Mouse (Mus musculus) yolk sac, embryonic 10.5 days (tissue): ENCODE results near the gene Cacna1d.

Experiments used
- DNase-seq: peaks from one replicate; pipeline ENCODE4 v3.0.0-alpha.2; 2017; ENCODE audit warnings: low spot score

Cacna1d gene

DNA sequence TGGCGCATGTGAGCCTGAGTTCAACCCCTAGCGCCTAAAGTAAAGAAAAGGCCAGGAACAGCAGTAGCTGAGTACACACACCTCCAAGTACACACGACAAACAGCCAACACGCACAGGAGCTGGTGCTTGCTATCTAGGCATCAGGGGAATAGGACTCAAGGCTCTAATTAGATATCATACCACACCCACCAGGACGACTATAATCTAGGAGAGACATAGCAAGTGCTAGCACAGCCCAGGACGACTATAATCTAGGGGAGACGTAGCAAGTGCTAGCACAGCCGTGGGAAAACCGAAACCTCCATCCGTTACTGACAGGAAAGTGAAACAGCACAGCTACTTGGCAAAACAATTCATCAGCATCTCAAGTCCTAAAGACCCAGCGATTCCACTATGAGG lies 162.1 kb downstream of the Cacna1d start:
- no peak for DNase-seq

DNA sequence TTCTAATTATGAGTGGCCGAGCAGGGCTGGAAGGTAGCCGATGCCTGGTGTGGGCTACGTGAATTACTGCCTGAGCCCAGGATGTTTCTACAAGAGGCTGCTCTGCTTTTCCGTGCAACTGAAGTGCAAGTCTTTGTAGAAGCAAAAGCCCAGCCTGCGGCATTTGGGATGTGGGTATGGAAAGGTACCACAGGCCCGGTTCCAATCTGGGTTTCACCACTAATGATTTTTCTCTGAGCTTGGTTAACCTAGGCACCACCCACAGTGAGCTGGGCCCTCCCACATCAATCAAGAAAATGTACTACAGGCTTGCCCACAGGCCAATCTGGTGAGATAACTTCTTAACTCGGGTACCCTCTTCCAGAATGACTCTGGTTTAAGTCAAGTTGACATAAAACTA lies 163.8 kb downstream of the Cacna1d start:
- DNase-seq = no peak

DNA sequence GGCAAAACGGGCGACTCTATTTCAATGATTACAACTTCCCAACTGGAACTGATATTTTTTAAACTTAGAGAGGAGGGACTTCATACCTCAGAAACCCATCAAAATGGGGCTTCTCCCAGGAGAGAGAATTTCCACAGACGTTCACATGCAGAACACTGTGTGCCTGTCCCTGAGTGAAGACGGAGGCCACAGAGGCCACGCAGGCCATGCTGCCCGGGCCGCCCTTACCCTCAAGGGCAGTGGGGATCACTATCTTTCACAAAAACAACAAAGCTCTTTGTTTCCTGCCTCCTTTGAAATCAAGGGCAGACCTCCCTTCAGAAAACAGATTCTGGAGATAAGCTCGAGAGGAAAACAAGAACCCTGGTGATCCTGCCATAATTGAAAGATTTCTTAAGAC lies 164.2 kb downstream of the Cacna1d start:
- no peak for DNase-seq

DNA sequence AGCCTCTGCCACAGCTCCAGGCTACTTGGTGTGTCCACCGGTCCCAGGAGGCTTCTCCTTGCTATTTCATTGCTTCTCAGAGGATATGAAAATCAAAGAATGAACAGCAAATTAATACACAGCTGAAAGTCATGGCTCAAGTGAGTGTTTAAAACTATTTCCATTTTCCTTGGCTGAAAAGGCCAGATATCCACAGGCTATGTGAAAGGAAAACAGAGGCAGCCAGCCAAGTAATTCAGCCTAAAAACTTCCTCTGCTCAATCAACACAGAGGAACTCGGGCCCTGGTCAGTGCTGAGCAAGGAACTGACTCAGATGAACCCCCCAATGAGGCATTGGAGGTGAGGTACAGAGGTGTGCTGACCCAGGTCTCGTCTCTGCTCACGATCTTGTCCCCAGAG lies 165.0 kb downstream of the Cacna1d start:
- no peak for DNase-seq

DNA sequence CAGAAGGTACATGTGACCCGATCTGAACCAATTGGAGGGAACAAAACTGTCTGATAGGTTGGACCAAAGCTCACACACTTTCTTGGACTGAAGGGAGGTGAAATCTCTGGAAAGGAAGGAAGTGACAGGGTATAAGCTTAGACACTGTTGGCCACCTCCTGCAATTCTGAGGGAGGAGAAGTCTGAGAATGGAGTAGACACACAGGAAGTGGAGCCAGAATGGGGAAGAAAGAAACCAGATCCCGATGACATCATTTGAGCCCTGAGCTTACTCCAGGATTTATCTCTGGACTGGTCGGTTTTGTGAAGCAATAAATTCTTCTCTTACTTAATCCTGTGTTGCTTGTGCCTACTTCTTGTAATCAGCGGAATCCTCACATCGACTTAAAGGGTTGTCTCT lies 166.3 kb downstream of the Cacna1d start:
- peak; percentile 23 for DNase-seq

DNA sequence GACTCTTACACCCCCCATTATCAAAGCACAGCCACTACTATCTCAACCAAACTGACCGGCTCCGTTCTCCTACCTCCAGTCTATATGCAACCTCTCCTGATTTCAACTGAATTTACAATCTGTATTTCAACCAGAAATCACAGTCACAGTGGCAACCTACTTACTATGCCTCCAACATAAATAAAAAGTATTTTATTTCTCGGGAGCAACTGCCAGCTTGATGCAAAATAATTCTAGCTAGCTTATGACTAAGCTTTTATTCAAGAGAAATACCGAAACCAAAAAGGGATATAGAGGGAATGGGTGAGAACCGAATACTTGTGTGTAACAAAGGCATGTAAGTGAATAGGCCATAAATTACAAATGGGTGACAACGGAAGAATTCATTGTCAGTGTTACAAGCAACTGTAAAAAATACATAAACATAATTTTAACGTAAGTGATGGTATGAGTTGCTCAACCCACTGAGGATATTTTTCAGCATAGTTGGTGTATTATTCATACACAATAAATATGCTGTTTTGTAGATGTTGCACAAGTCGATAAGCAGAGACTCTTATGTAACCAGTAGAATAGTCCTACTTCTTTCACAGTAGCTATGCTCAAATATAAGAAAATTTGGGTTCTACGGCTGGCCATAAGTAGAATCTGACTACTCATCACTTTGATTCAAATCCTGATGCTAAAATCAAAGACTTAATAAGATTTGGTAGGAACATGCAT lies 172.4 kb downstream of the Cacna1d start:
- DNase-seq = no peak

DNA sequence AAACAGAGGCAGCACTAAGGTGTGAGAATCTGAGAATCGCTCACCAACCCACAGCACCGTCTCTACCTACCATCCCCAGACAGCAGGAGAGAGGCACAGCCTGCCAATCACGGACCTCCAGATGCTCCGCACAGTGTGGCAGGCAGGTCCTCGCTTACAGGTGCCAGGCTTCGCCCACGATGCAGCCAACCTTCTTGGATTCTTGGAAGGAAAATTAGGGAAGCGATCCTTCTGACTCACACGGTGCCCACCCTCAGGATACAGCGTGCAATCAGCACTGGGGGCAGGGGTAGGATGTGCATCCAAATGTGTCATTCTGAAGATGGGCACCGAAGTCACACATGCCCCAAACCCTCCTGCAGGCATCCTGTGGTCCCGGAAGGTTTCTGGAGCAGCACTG lies 173.0 kb downstream of the Cacna1d start:
- DNase-seq = no peak

DNA sequence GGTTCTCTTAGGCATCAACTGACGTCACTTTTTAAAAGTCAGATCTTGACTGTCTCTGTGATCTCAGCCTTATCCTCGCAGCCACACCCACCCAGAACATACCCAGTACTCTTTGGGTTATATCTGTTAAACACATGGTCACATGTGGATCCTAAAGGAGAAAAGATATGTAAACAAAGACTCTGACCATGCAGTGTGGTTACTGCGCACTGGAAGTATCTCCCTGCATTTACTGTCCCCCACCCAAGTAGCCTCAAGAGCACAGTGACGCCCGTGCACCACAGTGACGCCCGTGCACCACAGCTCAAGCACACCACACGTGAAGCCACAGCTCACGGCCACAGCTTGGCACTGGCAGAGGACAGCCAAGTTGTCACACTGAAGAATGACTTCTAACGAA lies 173.6 kb downstream of the Cacna1d start:
- no peak for DNase-seq

DNA sequence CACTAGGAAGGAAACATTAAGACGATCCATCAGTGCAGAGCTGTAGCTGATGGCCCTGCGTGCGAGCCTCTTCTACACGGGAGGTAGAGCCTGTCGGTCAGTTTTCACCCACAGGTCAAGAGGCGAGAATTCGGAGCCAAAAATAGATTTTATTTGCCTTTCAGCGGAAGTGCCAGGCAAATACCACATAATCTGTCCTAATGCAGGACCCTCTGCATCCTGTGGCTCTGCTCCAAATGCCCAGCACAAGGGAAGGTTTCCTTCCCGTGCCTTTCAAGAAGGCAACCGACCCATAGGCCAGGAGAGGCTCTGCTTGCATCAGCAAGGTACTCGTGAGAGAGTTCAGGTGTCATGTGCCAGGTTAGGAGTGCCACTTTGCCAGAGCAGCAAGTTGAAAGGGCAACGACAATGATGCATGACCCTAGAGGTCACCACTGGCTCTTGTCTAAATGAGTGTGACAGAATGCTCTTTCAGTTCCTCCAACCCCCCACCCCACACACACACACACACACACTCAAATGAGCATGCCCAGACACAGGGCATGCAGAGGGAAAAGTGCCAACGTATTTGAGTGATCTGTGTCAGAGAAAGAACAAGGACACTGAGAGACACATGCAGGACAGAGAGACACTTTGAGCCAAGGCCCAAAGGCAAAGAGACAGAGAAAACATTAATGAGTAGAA lies 179.9 kb downstream of the Cacna1d start:
- DNase-seq = no peak

DNA sequence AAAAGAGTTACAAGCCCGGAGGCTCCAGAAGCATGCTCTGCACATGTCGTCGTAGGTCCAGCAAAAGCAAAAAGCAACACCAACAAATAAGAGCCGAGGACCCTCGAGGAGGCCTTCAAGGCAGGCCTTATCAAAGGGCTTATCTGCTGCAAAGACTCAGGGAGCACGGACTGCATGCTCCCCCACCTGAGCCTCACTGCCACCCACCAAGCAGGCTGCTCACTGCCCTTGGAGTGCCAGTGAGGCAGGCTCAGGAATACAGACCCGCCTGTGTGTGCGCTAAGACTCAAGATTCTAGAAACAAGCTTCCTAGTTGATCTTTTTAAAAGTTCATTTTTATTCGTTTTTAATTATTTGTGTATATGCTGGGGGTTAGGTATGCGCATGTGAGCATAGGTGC lies 181.0 kb downstream of the Cacna1d start:
- DNase-seq = no peak

DNA sequence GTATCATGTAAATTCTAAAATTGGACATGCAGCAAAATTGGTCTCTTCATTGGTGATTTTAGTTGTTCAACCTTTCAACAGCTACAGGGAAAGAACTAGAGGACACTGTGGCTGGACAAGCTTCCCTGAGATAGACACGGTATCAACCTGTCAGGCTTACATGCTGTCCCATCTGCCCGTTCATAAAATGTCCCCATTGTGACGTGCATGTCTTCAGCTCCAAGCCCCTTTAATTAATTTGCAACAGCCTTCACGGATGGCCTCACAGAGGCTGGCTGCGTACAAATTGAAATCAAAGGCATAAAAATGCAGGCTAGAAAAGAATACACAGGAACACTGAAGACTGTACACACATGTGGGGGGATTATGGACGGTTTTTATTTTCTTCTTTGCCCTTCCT lies 185.0 kb downstream of the Cacna1d start:
- no peak for DNase-seq

DNA sequence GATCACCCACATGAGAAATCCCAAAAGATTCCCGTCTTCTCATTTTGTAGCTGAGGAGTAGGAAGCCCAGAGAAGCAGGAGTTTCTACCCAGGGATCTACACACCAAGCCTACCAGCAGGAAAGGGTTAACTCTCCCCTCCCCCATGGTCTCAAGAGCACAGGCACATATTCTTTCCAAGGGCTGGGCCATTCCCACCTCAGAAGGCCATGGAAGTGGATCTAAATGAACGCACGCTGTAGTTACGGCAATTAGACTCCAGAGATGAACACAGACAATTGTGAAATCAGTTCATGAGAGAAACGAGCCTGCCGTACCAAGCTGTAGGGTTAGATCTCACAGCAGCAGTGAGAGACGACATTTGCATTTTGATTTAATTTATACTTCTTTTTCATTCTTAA lies 191.3 kb downstream of the Cacna1d start:
- no peak for DNase-seq

DNA sequence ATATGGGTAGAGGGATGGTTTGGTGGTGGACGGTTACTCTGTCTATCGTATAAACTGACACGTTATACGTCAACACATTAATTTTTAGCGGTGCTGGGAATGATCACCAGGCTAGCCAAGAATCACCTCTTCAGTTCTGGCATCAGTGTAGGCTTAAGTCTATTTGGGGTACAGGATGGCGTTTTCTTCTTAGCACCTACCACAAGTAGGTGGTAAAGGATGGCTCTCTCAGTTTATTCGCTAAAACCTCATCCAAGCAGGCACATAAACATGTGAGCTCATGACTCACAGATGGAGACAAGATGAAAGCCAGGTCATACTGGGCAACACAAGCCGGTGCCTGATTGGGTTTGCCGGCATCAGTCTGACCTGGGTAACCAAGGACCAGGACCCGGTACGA lies 193.8 kb downstream of the Cacna1d start:
- DNase-seq = no peak

DNA sequence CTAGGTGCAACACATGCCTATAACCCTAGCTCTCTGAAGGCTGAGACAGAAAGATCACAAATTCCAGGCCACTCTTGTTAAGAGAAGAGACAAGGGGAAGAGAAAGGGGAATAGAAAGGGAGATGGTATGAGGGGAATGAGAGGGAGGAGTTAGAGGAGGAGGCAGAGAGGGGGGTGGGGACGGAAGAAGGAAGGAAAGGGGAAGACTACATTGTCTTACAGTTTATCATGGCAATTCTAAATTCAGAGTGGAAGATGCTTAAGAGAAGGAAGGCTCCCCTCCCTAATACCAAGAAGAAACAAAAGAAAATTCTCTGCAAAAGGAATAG lies 199.2 kb downstream of the Cacna1d start:
- DNase-seq = no peak

DNA sequence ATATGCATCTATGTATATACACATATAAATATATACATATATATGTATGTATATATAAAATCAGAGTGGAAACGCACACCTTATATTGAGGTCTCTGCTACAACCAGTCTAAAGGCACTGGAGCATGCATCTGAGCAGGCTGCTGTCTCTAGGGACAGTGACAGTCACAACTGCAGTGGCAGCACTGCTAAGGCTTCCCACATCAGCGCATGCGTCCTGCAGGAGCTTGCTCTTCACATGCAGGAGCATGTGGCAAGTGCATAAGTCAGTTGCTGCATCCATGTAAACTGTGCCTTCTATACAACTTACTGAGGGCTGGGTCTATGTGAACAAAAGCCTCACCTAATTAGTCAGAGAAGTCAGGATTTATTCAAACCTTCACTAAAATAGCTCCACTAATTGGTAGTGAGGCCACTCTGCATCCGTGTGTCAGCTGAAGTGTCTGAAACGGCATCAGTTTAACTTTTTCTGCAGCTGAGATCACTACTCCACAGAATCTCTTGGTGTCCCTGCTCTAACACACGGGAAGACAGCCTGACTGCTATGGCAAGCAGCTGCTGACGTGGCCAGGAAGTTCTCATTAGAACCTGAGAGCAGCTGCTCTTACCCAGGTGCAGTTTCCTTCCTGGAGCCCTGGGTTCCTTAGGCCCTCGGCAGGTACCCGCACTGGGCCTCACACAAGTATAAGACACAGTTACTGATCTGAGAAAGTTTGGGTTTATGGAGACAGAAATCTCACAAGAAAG lies 199.7 kb downstream of the Cacna1d start:
- DNase-seq = no peak

DNA sequence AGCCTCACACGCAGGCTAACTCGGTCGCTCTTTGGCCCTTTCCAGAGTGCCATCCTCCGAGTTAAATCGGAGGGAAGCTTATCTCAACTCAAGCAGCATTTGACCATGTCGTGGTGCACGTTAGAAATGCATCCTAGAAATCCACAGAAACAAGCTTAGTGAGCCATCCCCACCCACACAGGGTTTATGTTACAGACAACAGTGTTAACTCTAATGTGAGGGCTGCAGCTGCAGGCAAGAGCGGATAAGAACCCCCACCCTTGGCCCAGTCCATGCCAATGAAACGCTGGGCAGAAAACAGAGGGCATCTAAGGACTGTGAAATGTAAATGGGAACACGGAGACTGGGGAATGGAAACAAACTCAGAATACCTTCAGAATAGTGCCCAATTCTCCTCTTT lies 206.8 kb downstream of the Cacna1d start:
- DNase-seq = no peak

DNA sequence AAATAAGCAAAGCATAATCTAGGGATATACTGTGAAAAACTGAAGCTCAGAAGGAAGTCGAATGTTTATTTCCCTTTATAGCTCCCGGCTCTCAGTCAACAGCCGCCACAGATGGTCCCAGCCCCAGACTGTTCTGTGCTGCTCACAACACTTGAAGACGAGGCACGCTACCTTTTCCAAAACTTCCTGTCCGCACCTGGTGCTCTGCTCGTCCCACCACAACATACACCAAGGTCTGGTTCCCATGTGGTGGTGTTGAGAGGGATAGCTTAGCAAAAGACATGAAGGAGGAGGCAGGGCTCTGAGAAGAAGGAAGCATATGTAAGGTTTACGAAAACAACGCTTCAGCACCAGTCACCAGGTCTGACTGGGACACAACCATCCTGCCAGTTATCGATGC lies 207.2 kb downstream of the Cacna1d start:
- DNase-seq = no peak

DNA sequence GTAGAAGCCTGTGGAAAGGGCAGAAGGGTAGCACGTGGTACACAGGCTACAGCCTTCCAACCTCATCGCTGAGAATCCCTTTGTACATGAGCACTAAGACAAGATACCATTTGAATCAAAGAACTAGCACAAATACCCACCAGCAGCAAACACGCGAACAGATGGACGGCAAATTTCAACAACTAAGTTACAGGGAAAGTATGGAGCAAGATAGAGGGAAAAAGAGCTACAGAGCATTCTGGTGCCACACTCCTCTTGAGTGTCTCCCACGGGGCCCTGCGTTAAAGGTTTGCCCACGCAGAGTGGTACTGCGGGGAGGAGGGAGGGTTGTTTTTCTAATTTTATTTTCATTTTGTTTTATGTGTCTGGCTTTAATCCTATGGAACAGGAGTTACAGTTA lies 215.7 kb downstream of the Cacna1d start:
- DNase-seq = no peak

DNA sequence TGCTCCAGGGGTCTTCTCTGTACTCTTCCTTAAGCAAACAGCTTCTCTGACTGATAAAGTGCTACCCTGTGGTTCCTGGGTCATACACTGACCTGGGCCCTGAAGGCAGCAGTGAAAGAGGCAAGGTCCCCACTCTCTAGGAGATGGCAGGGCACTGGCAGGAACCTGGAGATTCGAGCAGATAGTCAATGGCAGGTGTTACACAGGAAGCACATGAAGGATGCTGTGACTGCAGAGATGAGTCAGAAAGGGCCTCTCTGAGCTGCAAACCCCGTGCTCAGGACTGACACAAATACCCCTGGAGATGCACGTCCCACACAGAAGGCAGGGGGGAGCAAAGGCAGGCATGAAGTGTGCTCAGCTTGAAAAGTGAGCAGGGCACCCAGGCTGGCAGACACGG lies 218.3 kb downstream of the Cacna1d start:
- DNase-seq = no peak

DNA sequence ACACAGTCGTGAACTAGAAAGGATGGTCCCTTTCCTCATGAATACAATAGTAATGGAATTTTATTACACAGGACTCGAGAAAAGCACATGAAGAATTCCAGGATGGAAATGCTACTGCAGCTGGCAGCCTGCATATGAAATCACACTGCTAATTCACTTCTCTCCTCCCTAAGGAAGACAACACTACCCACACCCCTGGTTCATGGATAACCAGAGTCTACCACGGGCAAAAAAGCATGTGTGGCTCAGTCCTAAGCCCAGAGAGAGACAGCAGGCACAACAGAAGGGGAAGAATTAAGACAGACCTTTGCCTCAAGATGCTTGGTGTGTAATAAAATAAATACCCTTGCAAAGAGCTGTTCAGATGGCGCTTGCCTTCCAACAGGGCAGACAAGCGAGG lies 218.7 kb downstream of the Cacna1d start:
- DNase-seq = no peak

DNA sequence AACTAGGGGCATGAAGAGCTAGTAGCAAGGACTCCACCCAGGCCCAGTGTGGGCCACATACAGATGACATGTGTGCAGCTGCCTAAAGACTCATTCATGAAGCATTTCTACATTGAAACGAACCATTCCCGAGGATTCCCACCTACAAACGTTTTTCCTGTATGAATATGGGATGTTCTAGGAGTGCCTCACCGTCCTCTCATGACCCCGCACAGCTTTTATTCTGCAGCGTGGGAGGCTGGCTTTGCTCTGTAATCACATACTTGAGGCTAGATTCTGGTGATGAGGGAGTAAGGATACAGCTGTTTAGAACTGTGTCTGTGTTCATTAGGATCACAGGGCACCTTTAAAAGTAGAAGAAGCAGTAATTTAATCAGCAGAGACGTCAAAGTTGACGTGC lies 219.4 kb downstream of the Cacna1d start:
- no peak for DNase-seq

DNA sequence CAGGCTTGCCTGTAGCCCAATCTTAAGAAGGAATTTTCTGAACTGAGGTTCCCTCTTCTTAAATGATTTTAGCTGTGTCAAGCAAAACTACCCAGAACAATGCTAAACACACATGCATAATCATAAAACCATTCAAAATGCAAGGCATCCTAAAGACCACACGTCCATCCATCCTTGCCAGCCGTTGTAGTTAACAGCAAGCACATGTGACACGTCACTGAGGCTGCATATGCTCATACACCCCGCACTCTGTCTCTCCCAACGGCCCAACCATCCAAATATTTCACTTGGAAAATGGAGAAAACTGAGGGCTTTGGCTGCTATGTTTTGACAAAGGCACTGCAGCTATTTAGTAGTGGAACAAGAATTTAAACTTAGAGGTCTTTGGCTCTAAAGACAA lies 220.9 kb downstream of the Cacna1d start:
- no peak for DNase-seq

DNA sequence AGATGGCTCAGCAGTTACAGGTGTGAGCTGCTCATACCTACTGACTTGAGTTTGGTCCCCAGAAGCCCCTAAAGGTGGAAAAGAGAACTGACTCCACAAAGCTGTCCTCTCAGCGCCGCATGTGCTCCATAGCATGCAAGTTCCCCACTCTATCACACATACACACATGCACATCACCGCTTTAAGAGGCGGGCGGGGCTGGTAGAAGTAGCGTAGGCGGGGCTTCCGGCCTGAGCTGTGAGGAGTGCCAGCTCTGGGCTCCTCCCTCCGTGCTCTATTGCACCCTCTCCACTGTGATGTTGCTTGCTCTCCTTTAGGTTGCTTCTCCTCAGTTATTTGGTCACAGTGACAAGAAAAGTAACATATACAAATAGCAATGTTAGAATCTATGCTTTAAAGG lies 225.5 kb downstream of the Cacna1d start:
- DNase-seq = no peak
